25 mouse cellular contexts compared by ENCODE assay signal in the genomic region with DNA sequence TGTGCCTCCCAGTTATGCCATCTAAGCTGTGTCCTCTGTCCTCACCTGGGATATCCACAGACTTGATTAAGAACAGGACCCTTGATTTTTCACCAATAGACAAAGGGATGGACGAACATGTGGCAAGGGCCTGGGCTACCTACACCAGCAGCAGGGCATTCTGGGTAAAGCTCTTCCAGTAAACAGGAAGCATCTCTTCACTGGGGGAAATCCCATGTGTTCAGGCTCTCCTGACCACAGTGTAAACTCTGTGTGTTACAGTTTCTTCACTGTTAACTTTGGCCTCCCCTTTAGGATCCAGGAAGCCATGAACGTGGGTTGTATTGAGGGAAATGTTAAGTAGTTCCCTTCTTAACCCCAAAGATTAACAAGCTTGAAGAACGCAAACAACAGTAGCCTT.
A peak's percentile ranks its signal among the peaks of the same experiment; 100 is the strongest.
DNase-seq lines count a peak whose midpoint lies in the region; ATAC-seq and TF ChIP-seq lines count a peak whose summit lies in the region.
"Had no signal": no experiment of that assay in that cellular context is flagged by ENCODE, and none has a peak within 500 bp of the region (broad histone marks: within the 10 kb centered on the region; RNA-seq: fewer than 3 reads in every experiment).

No protein-coding gene starts in this region.

- ATAC-seq in liver, embryonic 12.5 days: no peak
- peak; percentile 30 for ATAC-seq in common myeloid progenitor, adult 5-6 weeks (replicated peaks; ENCODE audit: low read depth, poor library complexity, severe bottlenecking)
- ATAC-seq in monocyte, adult 5-6 weeks (replicated peaks; ENCODE audit: insufficient number of reproducible peaks, low FRiP score, low TSS enrichment, poor library complexity, severe bottlenecking): peak; percentile 72
- ATAC-seq: forebrain, embryonic 14.5 days had no signal

- H3K4me2 ChIP-seq in liver, embryonic 12.5 days: no peak overlapping the region
- H3K4me2 ChIP-seq: embryonic facial prominence, embryonic 15.5 days; heart, embryonic 11.5 days; heart, embryonic 15.5 days; hindbrain, embryonic 14.5 days had no signal

- no peak for TF ChIP-seq CTCF in liver, adult 2 months (IDR thresholded peaks at IDR 0.05; ENCODE audit: low read depth, low read length)

- H3K79me2 ChIP-seq in liver, adult 2 months (ENCODE audit: control insufficient read depth, insufficient read depth, low read length): no peaks in the 10 kb centered on the region; the same call in 1 of the 2 replicates

- no peaks in the 10 kb centered on the region for H3K4me1 ChIP-seq in liver, adult 2 months (ENCODE audit: control insufficient read depth, insufficient read depth, low read length)
- H3K4me1 ChIP-seq in liver, embryonic 12.5 days: 0 out of 2 replicates have a peak, but pooled peaks cover 9% of the 10 kb centered on the region
- H3K4me1 ChIP-seq: heart, embryonic 15.5 days had no signal

- 79% methylated on average over 3 of the region's 3 CpGs for WGBS in liver, adult 2 months
- 53% methylated on average over 3 of the region's 3 CpGs for WGBS in liver, embryonic 12.5 days (ENCODE audit: insufficient replicate concordance)

- TF ChIP-seq POLR2A in liver, adult 2 months (IDR thresholded peaks at IDR 0.05; ENCODE audit: extremely low read depth, insufficient read depth, low read length): no peak

- no peaks in the 10 kb centered on the region for H3K9me3 ChIP-seq in liver, embryonic 12.5 days (replicated peaks)
- H3K9me3 ChIP-seq: embryonic facial prominence, embryonic 15.5 days; forebrain, embryonic 10.5 days; heart, embryonic 15.5 days; hindbrain, embryonic 10.5 days had no signal

- H3K36me3 ChIP-seq in liver, adult 2 months (ENCODE audit: control insufficient read depth, insufficient read depth, low read length): no peaks in the 10 kb centered on the region
- H3K36me3 ChIP-seq in liver, embryonic 12.5 days: no peaks in the 10 kb centered on the region
- H3K36me3 ChIP-seq: embryonic facial prominence, embryonic 15.5 days; G1E; heart, embryonic 15.5 days had no signal

- no peaks in the 10 kb centered on the region for H3K27me3 ChIP-seq in liver, adult 2 months (ENCODE audit: control insufficient read depth, insufficient read depth, low read length)
- H3K27me3 ChIP-seq in liver, embryonic 12.5 days (replicated peaks): no peaks in the 10 kb centered on the region
- H3K27me3 ChIP-seq: embryonic facial prominence, embryonic 15.5 days; heart, embryonic 15.5 days had no signal

- no peak overlapping the region for H3K9ac ChIP-seq in liver, adult 2 months (ENCODE audit: low read depth, low read length)
- no peak overlapping the region for H3K9ac ChIP-seq in liver, embryonic 12.5 days
- H3K9ac ChIP-seq: embryonic facial prominence, embryonic 15.5 days; heart, embryonic 15.5 days; hindbrain, embryonic 14.5 days had no signal

- H3K4me3 ChIP-seq in liver, adult 2 months (ENCODE audit: insufficient read depth, low read depth, low read length): no peak overlapping the region
- no peak overlapping the region for H3K4me3 ChIP-seq in liver, embryonic 12.5 days
- H3K4me3 ChIP-seq: embryonic facial prominence, embryonic 15.5 days; erythroblast, embryonic 14.5 days; forebrain, embryonic 10.5 days; gastrocnemius, adult 2 months; heart, embryonic 15.5 days; hindbrain, embryonic 10.5 days had no signal

- DNase-seq in liver, adult 2 months (ENCODE audit: extremely low read depth, low read depth, low spot score): peak; percentile 15
- DNase-seq in CD4-positive helper T cell, adult 2 months (ENCODE audit: low read depth, low spot score): peak; percentile 33
- no peak for DNase-seq in right cerebral cortex, postnatal 4 days
- no peak for DNase-seq in heart, adult 8-10 months (ENCODE audit: low spot score)
- no peak for DNase-seq in adipocyte (ENCODE audit: low spot score)
- DNase-seq: adrenal gland, postnatal 25 days; cerebellum, adult 2 months; cerebellum, postnatal 10 days; embryo, embryonic 11 days; gastrocnemius, adult 2 months; gastrocnemius, postnatal 25 days; heart, adult 11 months; heart, postnatal 14 days had no signal

- H3K27ac ChIP-seq in liver, adult 2 months (replicated peaks; ENCODE audit: insufficient read depth, low read depth, low read length): no peak overlapping the region
- no peak overlapping the region for H3K27ac ChIP-seq in liver, embryonic 12.5 days
- H3K27ac ChIP-seq: embryonic facial prominence, embryonic 15.5 days; forebrain, embryonic 10.5 days; gastrocnemius, adult 2 months; heart, embryonic 15.5 days; hindbrain, embryonic 10.5 days; hindbrain, embryonic 14.5 days had no signal

Comparison
In these comparisons a context has a peak if more than half of its experiments do, and no peak if none do; other contexts are left out.
1. DNase-seq: peak in liver, adult 2 months (single experiment) and CD4-positive helper T cell, adult 2 months (single experiment); none in right cerebral cortex, postnatal 4 days (single experiment), heart, adult 8-10 months (single experiment) and adipocyte (single experiment).